Mouse (Mus musculus): Measurements from ENCODE around the gene Cactin. TPM values are rescaled to one million over a fixed set of nuclear protein-coding genes. Genes with fewer than 3 reads are reported as not detected.

The Cactin gene
- polyA plus RNA-seq, 1 experiment from 2014 or later = 26.0 TPM

DNA sequence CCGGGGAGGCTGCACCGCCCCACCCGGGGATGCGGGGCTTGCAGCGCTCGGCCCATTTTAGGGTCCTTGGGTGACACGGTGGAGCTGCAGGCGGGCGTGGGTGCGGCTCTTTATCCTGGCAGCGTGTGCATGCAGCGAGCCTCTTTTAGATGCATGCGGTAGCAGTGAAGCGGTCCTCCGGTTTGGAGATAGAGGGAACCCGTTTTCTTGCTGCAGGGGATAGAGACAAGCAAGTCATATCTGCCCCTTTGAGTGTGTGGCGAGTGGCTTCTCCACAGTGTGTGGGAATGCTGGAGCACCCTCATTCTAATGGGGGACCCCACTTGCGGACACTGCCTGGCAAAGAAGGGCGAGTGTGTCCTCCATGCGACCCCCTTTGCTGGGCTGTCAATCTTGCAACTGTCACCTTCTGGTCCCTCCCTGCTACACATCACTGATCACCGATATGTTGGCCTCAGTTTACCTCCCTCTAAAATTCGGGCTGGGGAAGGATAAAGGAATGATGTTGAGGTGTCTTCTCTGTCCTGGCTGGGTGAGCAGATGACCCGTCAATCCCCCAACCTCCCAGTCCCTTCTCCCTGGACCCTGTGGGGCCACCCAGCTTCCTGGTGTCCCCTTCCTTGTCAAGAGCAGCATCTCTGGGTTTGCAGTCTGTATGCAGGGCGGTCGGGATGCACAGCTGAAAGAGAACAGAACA is 27.4 kb upstream of the Cactin start:
- Histone ChIP-seq H3K27ac (ENCODE audit: low read depth, low read length) (peak overlapping the region; percentile 88), H3K4me1 (replicated peaks; ENCODE audit: control insufficient read depth, insufficient read depth, low read length) (peaks cover 7% of the 10 kb centered on the region; the same call in 1 of the 2 replicates), H3K9ac (ENCODE audit: low read depth, low read length) (peak overlapping the region; percentile 87), H3K27me3 (ENCODE audit: control insufficient read depth, insufficient read depth, low read length) (peaks cover 19% of the 10 kb centered on the region), H3K4me2 (replicated peaks; ENCODE audit: low read depth, low read length) (peak overlapping the region; percentile 89), H3K9me3 (ENCODE audit: control insufficient read depth, low read length) (no peaks in the 10 kb centered on the region), H3K36me3 (ENCODE audit: control insufficient read depth, insufficient read depth, low read length) (no peaks in the 10 kb centered on the region), H3K4me3 (ENCODE audit: low read depth, low read length) (peak overlapping the region; percentile 83)
- no peak for DNase-seq (ENCODE audit: low spot score)
- ATAC-seq (ENCODE audit: low FRiP score) = peak; percentile 9; the same call in 1 of the 2 replicates
- WGBS = 3% methylated on average over 25 of the region's 25 CpGs

DNA sequence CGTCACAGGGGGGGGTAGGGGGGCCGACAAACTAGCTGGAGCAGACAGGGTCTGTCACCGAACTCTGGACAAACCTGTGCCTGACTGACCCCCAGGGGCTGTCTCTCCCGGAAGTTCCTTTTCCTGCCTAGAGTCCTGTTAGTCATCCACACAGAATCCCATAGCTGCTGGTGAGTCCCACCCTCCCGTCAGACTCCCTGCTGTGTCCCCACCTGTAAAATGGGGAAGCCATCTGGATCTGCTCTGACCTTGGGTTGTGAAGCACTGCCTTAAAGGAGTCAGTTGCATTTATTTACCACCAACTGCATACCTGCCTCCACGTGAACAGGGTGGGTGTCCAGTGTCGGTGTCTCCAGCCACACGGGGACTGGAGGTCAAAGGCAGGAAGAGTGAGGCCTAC is 26.5 kb upstream of the Cactin start:
- DNase-seq (ENCODE audit: low spot score) (no peak), ATAC-seq (ENCODE audit: low FRiP score) (no peak)
- 68% methylated on average over 8 of the region's 8 CpGs for WGBS
- no peaks in the 10 kb centered on the region for H3K9me3 ChIP-seq (ENCODE audit: control insufficient read depth, low read length)
- peak overlapping the region; percentile 89 for H3K4me2 ChIP-seq (replicated peaks; ENCODE audit: low read depth, low read length)
- peak overlapping the region; percentile 83 for H3K4me3 ChIP-seq (ENCODE audit: low read depth, low read length)
- no peak overlapping the region for H3K27ac ChIP-seq (ENCODE audit: low read depth, low read length)
- peaks cover 19% of the 10 kb centered on the region for H3K27me3 ChIP-seq (ENCODE audit: control insufficient read depth, insufficient read depth, low read length)
- H3K4me1 ChIP-seq (replicated peaks; ENCODE audit: control insufficient read depth, insufficient read depth, low read length) = peaks cover 7% of the 10 kb centered on the region; the same call in 1 of the 2 replicates
- no peaks in the 10 kb centered on the region for H3K36me3 ChIP-seq (ENCODE audit: control insufficient read depth, insufficient read depth, low read length)
- H3K9ac ChIP-seq (ENCODE audit: low read depth, low read length) = no peak overlapping the region; the same call in 1 of the 2 replicates

DNA sequence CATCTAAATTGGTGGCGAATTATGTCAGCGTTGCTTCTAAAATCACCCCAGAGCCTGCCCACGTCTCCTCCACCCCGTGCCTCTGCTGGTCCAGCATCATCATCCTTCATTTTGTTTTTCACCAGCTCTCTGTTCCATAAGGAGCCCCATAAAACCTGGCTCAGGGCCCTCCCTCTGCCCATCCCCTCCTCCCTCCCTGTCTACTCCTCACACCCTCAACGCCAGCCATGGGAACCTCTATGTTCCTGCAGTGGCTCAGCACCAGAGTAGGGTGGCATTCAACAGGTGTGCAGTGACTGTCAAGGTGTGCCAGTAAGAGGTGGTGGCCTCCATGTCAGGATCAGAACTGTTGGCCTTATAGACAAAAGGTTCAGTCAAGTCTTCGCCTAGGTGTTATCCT is 25.7 kb upstream of the Cactin start:
- H3K36me3 ChIP-seq (ENCODE audit: control insufficient read depth, insufficient read depth, low read length) = no peaks in the 10 kb centered on the region
- DNase-seq (ENCODE audit: low spot score) (no peak), ATAC-seq (ENCODE audit: low FRiP score) (no peak)
- H3K27me3 ChIP-seq (ENCODE audit: control insufficient read depth, insufficient read depth, low read length) = peaks cover 15% of the 10 kb centered on the region
- no peak overlapping the region for H3K4me2 ChIP-seq (replicated peaks; ENCODE audit: low read depth, low read length)
- no peak overlapping the region for H3K9ac ChIP-seq (ENCODE audit: low read depth, low read length)
- H3K27ac ChIP-seq (ENCODE audit: low read depth, low read length) = no peak overlapping the region
- H3K4me3 ChIP-seq (ENCODE audit: low read depth, low read length) = no peak overlapping the region
- no peaks in the 10 kb centered on the region for H3K9me3 ChIP-seq (ENCODE audit: control insufficient read depth, low read length)
- peaks cover 7% of the 10 kb centered on the region; the same call in 1 of the 2 replicates for H3K4me1 ChIP-seq (replicated peaks; ENCODE audit: control insufficient read depth, insufficient read depth, low read length)
- WGBS = 93% methylated on average over 6 of the region's 6 CpGs

GRCm38 (mm10) chr10:81297246-81297645 is 23.7 kb upstream of the Cactin start:
- Histone ChIP-seq H3K9ac (ENCODE audit: low read depth, low read length) (no peak overlapping the region), H3K4me2 (replicated peaks; ENCODE audit: low read depth, low read length) (no peak overlapping the region), H3K4me3 (ENCODE audit: low read depth, low read length) (no peak overlapping the region), H3K36me3 (ENCODE audit: control insufficient read depth, insufficient read depth, low read length) (no peaks in the 10 kb centered on the region), H3K9me3 (ENCODE audit: control insufficient read depth, low read length) (no peaks in the 10 kb centered on the region), H3K4me1 (replicated peaks; ENCODE audit: control insufficient read depth, insufficient read depth, low read length) (peaks cover 7% of the 10 kb centered on the region; the same call in 1 of the 2 replicates), H3K27ac (ENCODE audit: low read depth, low read length) (no peak overlapping the region), H3K27me3 (ENCODE audit: control insufficient read depth, insufficient read depth, low read length) (no peaks in the 10 kb centered on the region)
- no peak for DNase-seq (ENCODE audit: low spot score)
- no peak for ATAC-seq (ENCODE audit: low FRiP score)
- 73% methylated on average over 6 of the region's 6 CpGs for WGBS

DNA sequence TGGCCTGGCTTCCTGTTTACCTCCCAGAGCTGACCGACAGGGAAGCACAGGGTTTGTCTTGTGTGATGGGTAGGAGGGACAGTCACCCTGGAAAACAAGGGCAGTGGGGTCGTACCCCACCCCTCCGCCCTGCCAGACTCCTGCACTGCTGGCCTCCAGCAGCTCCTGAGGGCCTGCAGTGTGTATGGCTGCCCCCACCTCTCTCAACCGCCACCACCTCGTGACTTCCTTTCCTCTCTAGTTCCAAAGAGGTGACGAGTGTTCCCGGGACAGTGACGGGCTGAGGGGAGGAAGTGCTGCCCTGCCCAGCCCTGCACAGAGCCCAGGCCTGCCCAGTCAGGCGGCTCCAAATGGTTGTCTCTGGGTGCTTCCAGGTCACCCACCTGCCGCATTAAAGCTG is 23.1 kb upstream of the Cactin start:
- peaks cover 7% of the 10 kb centered on the region; the same call in 1 of the 2 replicates for H3K4me1 ChIP-seq (replicated peaks; ENCODE audit: control insufficient read depth, insufficient read depth, low read length)
- H3K27me3 ChIP-seq (ENCODE audit: control insufficient read depth, insufficient read depth, low read length) = no peaks in the 10 kb centered on the region
- no peak overlapping the region for H3K4me2 ChIP-seq (replicated peaks; ENCODE audit: low read depth, low read length)
- ATAC-seq (ENCODE audit: low FRiP score) = no peak
- no peak overlapping the region for H3K9ac ChIP-seq (ENCODE audit: low read depth, low read length)
- no peaks in the 10 kb centered on the region for H3K36me3 ChIP-seq (ENCODE audit: control insufficient read depth, insufficient read depth, low read length)
- WGBS = 61% methylated on average over 10 of the region's 10 CpGs
- no peaks in the 10 kb centered on the region for H3K9me3 ChIP-seq (ENCODE audit: control insufficient read depth, low read length)
- H3K4me3 ChIP-seq (ENCODE audit: low read depth, low read length) = no peak overlapping the region
- no peak for DNase-seq (ENCODE audit: low spot score)
- no peak overlapping the region for H3K27ac ChIP-seq (ENCODE audit: low read depth, low read length)

DNA sequence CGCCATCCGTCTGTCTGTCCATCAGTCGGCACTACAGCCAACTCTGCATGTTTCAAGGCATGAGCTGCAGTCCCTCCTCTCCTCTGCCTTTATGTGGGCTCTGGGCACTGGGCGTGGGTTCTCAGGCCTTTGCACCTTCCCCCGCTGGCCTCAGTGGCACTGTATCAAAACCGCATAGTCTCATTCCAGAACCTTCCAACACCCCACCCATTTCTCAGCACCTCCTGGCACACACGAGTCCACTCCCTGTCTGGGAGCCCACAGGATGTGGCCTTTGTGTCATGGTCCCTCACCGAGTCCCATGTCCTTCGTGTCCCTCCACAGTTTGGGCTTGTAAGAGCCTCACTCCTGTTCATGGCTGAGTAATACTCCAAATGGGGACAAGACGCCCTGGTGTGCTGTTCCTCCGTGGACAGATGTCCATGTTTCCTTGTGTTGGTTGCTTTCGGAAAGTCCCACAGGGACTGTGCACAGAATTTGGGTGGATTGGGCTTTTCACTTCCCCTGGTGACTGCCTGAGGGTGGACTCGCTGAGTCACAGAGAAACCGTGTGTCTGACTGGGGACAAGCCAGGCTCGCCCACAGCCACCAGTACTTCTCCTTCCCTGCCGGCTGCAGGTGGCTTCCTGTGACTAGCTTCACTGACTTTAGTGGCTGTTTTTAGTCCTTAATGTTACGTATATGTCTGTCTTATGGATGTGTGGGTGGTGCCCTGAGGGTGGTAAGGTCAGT is 22.4 kb upstream of the Cactin start:
- no peaks in the 10 kb centered on the region for H3K9me3 ChIP-seq (ENCODE audit: control insufficient read depth, low read length)
- WGBS = 94% methylated on average over 17 of the region's 17 CpGs
- no peak for DNase-seq (ENCODE audit: low spot score)
- no peak overlapping the region for H3K9ac ChIP-seq (ENCODE audit: low read depth, low read length)
- no peaks in the 10 kb centered on the region for H3K27me3 ChIP-seq (ENCODE audit: control insufficient read depth, insufficient read depth, low read length)
- no peaks in the 10 kb centered on the region for H3K36me3 ChIP-seq (ENCODE audit: control insufficient read depth, insufficient read depth, low read length)
- ATAC-seq (ENCODE audit: low FRiP score) = no peak
- peaks cover 7% of the 10 kb centered on the region; the same call in 1 of the 2 replicates for H3K4me1 ChIP-seq (replicated peaks; ENCODE audit: control insufficient read depth, insufficient read depth, low read length)
- no peak overlapping the region for H3K27ac ChIP-seq (ENCODE audit: low read depth, low read length)
- H3K4me3 ChIP-seq (ENCODE audit: low read depth, low read length) = no peak overlapping the region
- no peak overlapping the region for H3K4me2 ChIP-seq (replicated peaks; ENCODE audit: low read depth, low read length)

- H3K9me3 ChIP-seq (ENCODE audit: control insufficient read depth, low read length) = no peaks in the 10 kb centered on the region
- 87% methylated on average over 14 of the region's 14 CpGs for WGBS
- DNase-seq (ENCODE audit: low spot score) (no peak), ATAC-seq (ENCODE audit: low FRiP score) (no peak)
- no peak overlapping the region for H3K4me2 ChIP-seq (replicated peaks; ENCODE audit: low read depth, low read length)
- no peak overlapping the region for H3K4me3 ChIP-seq (ENCODE audit: low read depth, low read length)
- H3K27ac ChIP-seq (ENCODE audit: low read depth, low read length) = no peak overlapping the region
- H3K27me3 ChIP-seq (ENCODE audit: control insufficient read depth, insufficient read depth, low read length) = no peaks in the 10 kb centered on the region
- no peaks in the 10 kb centered on the region; the same call in 1 of the 2 replicates for H3K4me1 ChIP-seq (replicated peaks; ENCODE audit: control insufficient read depth, insufficient read depth, low read length)
- 0 out of 2 replicates have a peak overlapping the region, but pooled peaks have one; percentile 7 for H3K9ac ChIP-seq (ENCODE audit: low read depth, low read length)
- no peaks in the 10 kb centered on the region for H3K36me3 ChIP-seq (ENCODE audit: control insufficient read depth, insufficient read depth, low read length)
Measured at GRCm38 (mm10) chr10:81299585-81300351, 21.1 kb upstream of the Cactin start.

DNA sequence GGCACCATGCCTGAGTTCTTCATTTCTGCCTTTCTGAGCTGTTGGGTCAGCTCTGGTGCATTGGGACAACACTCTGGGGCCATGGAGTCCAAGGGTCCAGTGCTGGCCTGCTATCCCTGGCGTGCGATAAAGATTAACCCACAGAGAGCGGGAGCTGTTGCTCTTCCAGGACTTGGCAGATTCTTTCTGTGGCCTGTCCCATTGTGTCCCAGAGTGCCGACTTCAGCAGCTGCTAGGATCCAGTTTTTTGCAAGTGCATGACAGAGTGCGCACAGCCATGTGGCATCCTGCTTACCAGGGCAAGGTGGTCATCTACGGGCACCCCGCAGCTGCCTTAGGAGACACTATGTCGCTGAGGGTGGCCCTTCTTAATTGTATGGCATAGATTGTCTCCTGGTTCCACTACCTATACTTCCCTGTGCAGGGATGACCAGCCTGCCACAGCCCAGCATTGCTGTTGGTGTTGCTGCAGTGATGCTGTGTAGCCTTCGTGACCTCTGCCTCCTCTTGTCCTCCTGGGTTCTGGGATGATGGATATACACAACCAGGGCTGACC is 20.5 kb upstream of the Cactin start:
- DNase-seq (ENCODE audit: low spot score) (no peak), ATAC-seq (ENCODE audit: low FRiP score) (no peak)
- Histone ChIP-seq H3K4me1 (replicated peaks; ENCODE audit: control insufficient read depth, insufficient read depth, low read length) (no peaks in the 10 kb centered on the region; the same call in 1 of the 2 replicates), H3K27ac (ENCODE audit: low read depth, low read length) (no peak overlapping the region), H3K9ac (ENCODE audit: low read depth, low read length) (no peak overlapping the region), H3K27me3 (ENCODE audit: control insufficient read depth, insufficient read depth, low read length) (no peaks in the 10 kb centered on the region), H3K36me3 (ENCODE audit: control insufficient read depth, insufficient read depth, low read length) (no peaks in the 10 kb centered on the region), H3K4me2 (replicated peaks; ENCODE audit: low read depth, low read length) (no peak overlapping the region), H3K4me3 (ENCODE audit: low read depth, low read length) (no peak overlapping the region), H3K9me3 (ENCODE audit: control insufficient read depth, low read length) (no peaks in the 10 kb centered on the region)
- 76% methylated on average over 9 of the region's 9 CpGs for WGBS
